Mouse (Mus musculus) heart, embryonic 11.5 days (tissue): ENCODE data around the gene Klhl7. TPM values are rescaled to one million over a fixed set of nuclear protein-coding genes. Genes with fewer than 3 reads are reported as not detected.

Experiments used
- ATAC-seq: fragments of 200-750 bp; cut with Nextera tagmentation; replicated peaks from 2 replicates; pipeline ENCODE4 v1.8.0; 2017; ENCODE audit warnings: moderate library complexity; ENCODE audit not compliant: insufficient number of reproducible peaks, low FRiP score, low TSS enrichment
- H3K27ac ChIP-seq: fragments of 300-500 bp; sonication (generic); 2 replicates; pipeline ENCODE4 v1.5.1; 2014; ENCODE audit warnings: mild to moderate bottlenecking, low read depth, low read length
- H3K27me3 ChIP-seq: fragments of 300-500 bp; sonication (generic); 2 replicates; pipeline ENCODE4 v1.6.1; 2014; ENCODE audit warnings: mild to moderate bottlenecking, low read length, mixed read lengths; ENCODE audit not compliant: control insufficient read depth, insufficient read depth
- H3K36me3 ChIP-seq: fragments of 300-500 bp; sonication (generic); 2 replicates; pipeline ENCODE4 v1.6.1; 2014; ENCODE audit warnings: mild to moderate bottlenecking, low read length, moderate library complexity, mixed read lengths; ENCODE audit not compliant: control insufficient read depth, insufficient read depth
- H3K4me1 ChIP-seq: fragments of 300-500 bp; sonication (generic); 2 replicates; pipeline ENCODE4 v1.6.1; 2014; ENCODE audit warnings: low read length; ENCODE audit not compliant: control insufficient read depth, insufficient read depth
- H3K4me2 ChIP-seq: fragments of 300-500 bp; sonication (generic); 2 replicates; pipeline ENCODE4 v1.6.1; 2014; ENCODE audit warnings: mild to moderate bottlenecking, moderate library complexity
- H3K4me3 ChIP-seq: fragments of 300-500 bp; sonication (generic); 2 replicates; pipeline ENCODE4 v1.5.1; 2014; ENCODE audit warnings: low read depth, low read length
- H3K9ac ChIP-seq: fragments of 300-500 bp; sonication (generic); 2 replicates; pipeline ENCODE4 v1.6.1; 2014; ENCODE audit warnings: mild to moderate bottlenecking, low read depth, low read length, moderate library complexity
- H3K9me3 ChIP-seq: fragments of 300-500 bp; sonication (generic); replicated peaks from 2 replicates; pipeline ENCODE4 v1.6.1; 2016; ENCODE audit warnings: low read length; ENCODE audit not compliant: control insufficient read depth
- WGBS: fragments of 180-500 bp; shearing (Covaris S2); extraction: QIAGEN DNeasy Blood & Tissue Kit; methylation state at CpG from one replicate; pipeline ENCODE4 v1.1.7; 2014; ENCODE audit not compliant: insufficient replicate concordance; 5-methylcytosine and 5-hydroxymethylcytosine counted together
- polyA plus RNA-seq: library from polyadenylated mRNA; unstranded; fragments of >200 nt; fragmentation: Nextera tagmentation; extraction: Ambion mirVana; gene quantifications from 2 replicates; pipeline ENCODE4 v1.2.1, GENCODE M21; 2014

The Klhl7 gene
- polyA plus RNA-seq, 1 experiment from 2014 or later: 39.0 TPM

DNA sequence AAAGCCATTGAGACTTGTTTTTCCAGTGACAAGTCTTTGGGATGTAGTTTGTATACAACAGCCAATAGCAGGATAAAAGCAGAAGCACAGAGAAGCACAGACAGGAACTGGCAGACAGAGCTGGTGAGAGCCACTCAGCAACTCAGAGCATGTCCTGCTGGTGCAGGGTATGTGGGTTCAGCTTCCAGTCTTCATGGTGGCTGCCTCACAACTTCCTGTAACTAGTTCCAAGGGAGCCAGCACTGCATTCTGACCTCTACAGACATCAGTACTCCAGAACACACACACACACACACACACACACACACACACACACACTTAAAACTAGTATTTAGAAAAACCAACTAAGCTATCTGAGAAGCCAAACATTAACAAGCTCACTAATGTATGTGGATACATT, 71.7 kb downstream of the Klhl7 start:
- no peak overlapping the region for H3K4me2 ChIP-seq
- no peaks in the 10 kb centered on the region for H3K9me3 ChIP-seq
- no peaks in the 10 kb centered on the region for H3K27me3 ChIP-seq
- H3K9ac ChIP-seq: no peak overlapping the region
- H3K4me1 ChIP-seq: no peaks in the 10 kb centered on the region
- no peak for ATAC-seq
- H3K4me3 ChIP-seq: no peak overlapping the region
- peaks cover 5% of the 10 kb centered on the region for H3K36me3 ChIP-seq
- H3K27ac ChIP-seq: no peak overlapping the region

DNA sequence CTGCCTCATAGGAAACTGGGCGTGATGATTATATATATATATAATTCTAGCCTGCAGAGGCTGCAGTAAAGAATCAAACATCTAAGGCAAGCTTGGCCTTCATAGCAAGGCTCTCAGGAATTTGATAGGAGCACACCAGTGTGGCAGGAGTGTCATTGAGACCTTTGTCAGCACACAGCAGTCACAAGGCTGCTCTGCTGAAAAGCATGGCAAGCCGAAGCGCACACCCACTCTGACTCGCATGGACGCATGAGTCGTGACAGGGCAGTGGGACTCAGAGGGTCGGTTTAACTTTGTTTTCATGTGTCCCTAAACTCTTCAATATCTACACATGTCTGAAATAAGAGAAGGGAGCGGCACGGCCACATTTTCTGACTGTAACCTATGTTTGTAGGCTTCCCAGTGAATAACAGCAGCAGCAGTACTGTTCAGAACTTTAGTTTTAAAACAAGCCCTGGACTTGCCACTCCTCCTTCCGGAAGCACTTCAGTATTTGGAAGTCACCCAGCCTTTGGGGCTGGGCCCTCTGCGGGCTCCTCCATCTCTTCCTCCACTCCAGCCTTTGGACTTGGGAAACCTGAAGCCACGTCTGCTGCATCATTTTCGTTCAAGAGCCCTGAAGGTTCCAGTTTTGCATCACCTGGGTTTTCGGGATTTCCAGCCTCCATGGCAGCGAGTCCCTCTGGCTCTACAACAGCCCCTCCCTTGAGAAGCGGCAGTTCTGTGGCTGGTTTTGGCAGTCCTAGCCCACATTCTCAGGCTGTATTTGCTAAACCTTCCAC, 81.3 kb downstream of the Klhl7 start:
- Histone ChIP-seq H3K36me3 (peaks cover 18% of the 10 kb centered on the region), H3K4me3 (no peak overlapping the region), H3K4me1 (no peaks in the 10 kb centered on the region), H3K27me3 (no peaks in the 10 kb centered on the region), H3K27ac (no peak overlapping the region), H3K9me3 (no peaks in the 10 kb centered on the region), H3K9ac (no peak overlapping the region), H3K4me2 (no peak overlapping the region)
- 88% methylated on average over 16 of the region's 16 CpGs for WGBS
- ATAC-seq: no peak

DNA sequence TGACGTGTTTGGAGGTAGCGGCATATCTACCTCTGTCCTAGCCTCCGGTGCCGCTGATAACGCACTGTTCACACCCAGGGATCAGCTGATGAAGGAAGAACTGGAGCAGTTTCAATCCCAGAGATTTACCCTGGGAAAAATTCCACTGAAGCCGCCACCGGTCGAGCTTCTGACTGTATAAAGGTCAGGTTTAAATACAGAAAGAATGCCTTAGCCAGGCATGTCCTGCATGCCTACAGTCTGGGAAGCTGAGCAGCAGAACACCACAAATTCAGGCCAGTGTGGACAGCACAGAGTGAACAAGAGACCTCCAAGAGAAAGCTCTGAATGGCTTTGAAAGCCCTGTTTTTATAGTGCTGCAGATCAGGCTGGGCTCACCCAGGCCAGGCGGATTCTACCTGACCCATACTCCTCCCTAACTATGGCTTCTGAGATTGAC, 81.9 kb downstream of the Klhl7 start:
- Histone ChIP-seq H3K4me2 (no peak overlapping the region), H3K27me3 (no peaks in the 10 kb centered on the region), H3K9me3 (no peaks in the 10 kb centered on the region), H3K27ac (no peak overlapping the region), H3K36me3 (peaks cover 18% of the 10 kb centered on the region), H3K9ac (no peak overlapping the region), H3K4me3 (no peak overlapping the region), H3K4me1 (no peaks in the 10 kb centered on the region)
- no peak for ATAC-seq
- 81% methylated on average over 9 of the region's 9 CpGs for WGBS

DNA sequence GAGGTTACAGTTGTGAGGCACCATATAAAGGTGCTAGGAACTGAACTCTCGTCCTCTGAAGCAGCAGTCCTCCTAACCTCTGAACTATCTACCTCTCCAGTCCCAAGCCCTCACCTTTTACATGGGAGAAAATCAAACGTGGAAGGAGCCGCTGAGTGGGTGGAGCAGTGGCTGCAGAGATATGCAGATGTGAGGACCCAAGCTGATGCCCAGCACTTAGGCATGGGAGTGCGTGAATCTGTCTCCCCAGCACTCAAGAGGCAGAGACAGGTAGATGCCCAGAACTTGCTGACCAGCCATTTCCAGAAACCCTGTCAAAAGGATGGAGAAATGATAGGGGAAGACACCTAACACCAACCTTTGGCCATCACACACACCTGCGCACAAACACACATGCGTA, 82.7 kb downstream of the Klhl7 start:
- Histone ChIP-seq H3K4me1 (no peaks in the 10 kb centered on the region), H3K4me2 (no peak overlapping the region), H3K36me3 (peaks cover 18% of the 10 kb centered on the region), H3K9ac (no peak overlapping the region), H3K27me3 (no peaks in the 10 kb centered on the region), H3K4me3 (no peak overlapping the region), H3K27ac (no peak overlapping the region), H3K9me3 (no peaks in the 10 kb centered on the region)
- WGBS: 85% methylated on average over 6 of the region's 6 CpGs
- no peak for ATAC-seq

DNA sequence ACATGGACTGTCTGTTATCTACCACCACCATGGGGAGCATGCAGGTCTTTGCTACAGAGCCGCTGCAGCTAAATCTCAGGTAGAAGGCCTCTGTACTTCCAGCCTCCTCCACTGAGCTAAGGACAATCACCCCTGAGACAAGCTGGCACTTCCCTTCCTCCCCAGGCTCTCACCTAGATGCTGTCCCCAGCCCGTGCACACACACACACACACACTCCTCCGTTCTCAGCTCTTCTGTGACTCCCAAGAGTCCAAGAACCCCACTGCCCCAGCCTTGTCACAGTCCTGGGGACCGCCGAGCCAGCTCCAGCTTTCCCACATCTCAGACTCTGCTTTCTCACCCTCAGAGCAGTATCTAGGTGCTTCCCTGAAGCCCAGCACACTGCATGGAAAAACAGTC, 83.6 kb downstream of the Klhl7 start:
- 89% methylated on average over 5 of the region's 5 CpGs for WGBS
- Histone ChIP-seq H3K4me1 (no peaks in the 10 kb centered on the region), H3K27me3 (no peaks in the 10 kb centered on the region), H3K27ac (no peak overlapping the region), H3K4me3 (no peak overlapping the region), H3K4me2 (no peak overlapping the region), H3K36me3 (peaks cover 15% of the 10 kb centered on the region), H3K9ac (no peak overlapping the region), H3K9me3 (no peaks in the 10 kb centered on the region)
- no peak for ATAC-seq

DNA sequence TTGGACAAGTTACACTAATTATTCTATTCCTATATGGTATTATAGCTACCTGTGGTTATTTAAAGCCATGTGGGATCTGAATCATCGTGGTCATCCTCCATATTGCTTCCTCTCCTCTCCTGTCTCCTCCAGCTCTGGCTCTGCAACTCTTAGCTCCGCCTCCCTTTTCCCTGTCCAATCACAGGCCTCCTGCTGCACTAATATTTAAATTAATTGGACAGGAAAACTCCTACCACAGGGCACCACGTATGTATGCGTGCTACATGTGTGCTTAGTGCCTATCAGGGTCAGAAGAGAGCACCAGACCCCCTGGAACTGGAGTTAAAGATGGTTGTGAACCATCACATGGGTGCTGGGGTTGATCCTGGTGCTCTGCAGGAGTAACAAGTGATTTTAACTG, 88.1 kb downstream of the Klhl7 start:
- Histone ChIP-seq H3K9ac (no peak overlapping the region), H3K4me2 (no peak overlapping the region), H3K36me3 (0 out of 2 replicates have a peak, but pooled peaks cover 6% of the 10 kb centered on the region), H3K4me3 (no peak overlapping the region), H3K27me3 (no peaks in the 10 kb centered on the region), H3K4me1 (no peaks in the 10 kb centered on the region), H3K9me3 (no peaks in the 10 kb centered on the region), H3K27ac (no peak overlapping the region)
- 65% methylated on average over 4 of the region's 4 CpGs for WGBS
- no peak for ATAC-seq

DNA sequence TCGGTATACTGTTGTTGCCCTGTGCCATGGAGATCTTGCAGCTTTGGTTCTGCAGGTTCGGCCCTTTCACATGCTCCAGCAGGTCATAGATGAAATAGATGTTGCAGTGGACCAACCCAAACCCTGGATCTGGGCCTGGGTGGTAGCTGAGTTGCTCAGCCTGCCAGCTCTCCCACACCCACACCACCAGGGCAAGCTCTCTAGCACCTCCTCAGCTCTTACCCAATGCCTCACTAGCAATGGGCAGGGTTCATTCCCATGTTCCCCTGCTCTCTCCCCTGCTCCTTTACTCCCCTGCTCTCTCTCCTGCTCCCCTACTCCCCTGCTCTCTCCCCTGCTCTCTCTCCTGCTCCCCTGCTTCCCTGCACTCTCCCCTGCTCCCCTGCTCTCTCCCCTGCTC, 91.4 kb downstream of the Klhl7 start:
- H3K27ac ChIP-seq: no peak overlapping the region
- no peak overlapping the region for H3K4me2 ChIP-seq
- no peaks in the 10 kb centered on the region for H3K9me3 ChIP-seq
- no peak overlapping the region for H3K4me3 ChIP-seq
- H3K36me3 ChIP-seq: no peaks in the 10 kb centered on the region
- no peak overlapping the region for H3K9ac ChIP-seq
- ATAC-seq: no peak
- no peaks in the 10 kb centered on the region for H3K4me1 ChIP-seq
- 81% methylated on average over 2 of the region's 2 CpGs for WGBS
- no peaks in the 10 kb centered on the region for H3K27me3 ChIP-seq

DNA sequence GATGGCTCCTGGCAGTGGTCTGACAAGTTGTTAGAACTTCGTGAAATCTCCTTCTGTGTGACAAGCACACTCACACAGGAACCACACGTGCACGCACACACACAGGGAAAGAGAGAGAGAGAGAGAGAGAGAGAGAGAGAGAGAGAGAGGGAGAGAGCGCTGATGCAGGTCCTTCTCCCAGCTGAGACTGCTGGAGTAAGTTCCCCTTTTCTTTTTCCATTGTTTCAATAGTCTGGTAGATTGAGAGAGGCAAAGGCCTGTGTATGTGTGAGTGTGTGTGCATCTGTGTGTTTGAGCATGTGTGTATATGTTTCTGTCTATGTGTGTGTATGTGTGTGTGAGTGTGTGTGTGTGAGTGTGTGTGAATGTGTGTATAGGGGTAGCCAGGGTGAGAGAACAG, 100.6 kb downstream of the Klhl7 start:
- no peaks in the 10 kb centered on the region for H3K27me3 ChIP-seq
- no peak for ATAC-seq
- WGBS: 71% methylated on average over 4 of the region's 4 CpGs
- no peak overlapping the region for H3K27ac ChIP-seq
- no peak overlapping the region for H3K4me2 ChIP-seq
- H3K36me3 ChIP-seq: no peaks in the 10 kb centered on the region
- H3K4me1 ChIP-seq: no peaks in the 10 kb centered on the region
- H3K9ac ChIP-seq: no peak overlapping the region
- H3K4me3 ChIP-seq: no peak overlapping the region
- no peaks in the 10 kb centered on the region for H3K9me3 ChIP-seq

DNA sequence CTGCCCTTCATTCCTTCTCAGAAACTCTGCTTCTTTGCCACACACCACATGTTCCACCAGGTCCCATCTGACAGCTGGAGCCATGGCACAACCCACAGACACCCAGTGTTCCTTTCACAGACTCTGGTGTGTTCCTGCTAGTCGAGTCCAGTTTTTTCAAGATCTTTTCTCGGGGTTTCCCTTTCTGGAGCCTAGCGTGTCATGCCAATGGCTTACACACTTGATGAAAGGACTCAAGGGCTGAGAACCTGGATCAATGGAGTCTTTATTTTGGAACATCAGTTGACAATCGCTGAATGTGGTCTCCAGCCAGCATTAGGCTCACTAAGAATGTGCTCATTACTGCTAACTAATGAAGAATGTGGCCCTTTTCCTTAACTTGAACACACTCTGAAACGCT, 102.1 kb downstream of the Klhl7 start:
- no peaks in the 10 kb centered on the region for H3K9me3 ChIP-seq
- H3K4me2 ChIP-seq: no peak overlapping the region
- no peak for ATAC-seq
- H3K36me3 ChIP-seq: no peaks in the 10 kb centered on the region
- no peaks in the 10 kb centered on the region for H3K27me3 ChIP-seq
- no peaks in the 10 kb centered on the region for H3K4me1 ChIP-seq
- no peak overlapping the region for H3K4me3 ChIP-seq
- no peak overlapping the region for H3K9ac ChIP-seq
- H3K27ac ChIP-seq: no peak overlapping the region
- 71% methylated on average over 5 of the region's 5 CpGs for WGBS
